Mouse (Mus musculus): Measurements from ENCODE around the gene Adora3. TPM values are rescaled to one million over a fixed set of nuclear protein-coding genes. Genes with fewer than 3 reads are reported as not detected.
A peak's percentile ranks its signal among the peaks of the same experiment; 100 is the strongest.

Adora3 gene
- 5.1 to 7.1 TPM in 2 of 3 replicates, not detected in the other for total RNA-seq (2017)

DNA sequence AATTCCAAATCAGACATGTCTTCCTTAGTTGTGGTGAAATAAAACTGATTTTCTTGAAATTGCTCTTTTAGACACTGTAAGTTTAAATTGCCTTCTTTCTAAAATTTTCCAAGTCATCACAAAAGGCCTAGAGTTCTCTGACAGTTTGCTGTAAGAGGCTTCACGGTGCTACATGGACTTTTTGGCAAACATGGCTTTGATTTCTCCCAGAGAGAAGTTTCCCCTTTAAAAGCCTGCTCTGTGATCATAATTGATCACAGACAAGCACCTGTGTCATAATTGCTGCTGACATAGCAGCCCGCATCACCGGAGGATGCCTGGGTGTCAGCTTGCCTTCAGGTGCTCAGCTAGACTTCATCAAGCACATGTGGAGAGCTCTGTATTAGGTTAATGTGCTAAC is at the start of gene Adora3, which contains the start of gene Tmigd3:
Gene Adora3 (plus strand): TSS at position 301 of the 400 bp plus-strand sequence.
Gene Tmigd3 (plus strand): TSS at position 346 of the 400 bp plus-strand sequence.
- no peak for ATAC-seq (replicated peaks; ENCODE audit: insufficient number of reproducible peaks, low FRiP score, low TSS enrichment, poor library complexity, severe bottlenecking)

DNA sequence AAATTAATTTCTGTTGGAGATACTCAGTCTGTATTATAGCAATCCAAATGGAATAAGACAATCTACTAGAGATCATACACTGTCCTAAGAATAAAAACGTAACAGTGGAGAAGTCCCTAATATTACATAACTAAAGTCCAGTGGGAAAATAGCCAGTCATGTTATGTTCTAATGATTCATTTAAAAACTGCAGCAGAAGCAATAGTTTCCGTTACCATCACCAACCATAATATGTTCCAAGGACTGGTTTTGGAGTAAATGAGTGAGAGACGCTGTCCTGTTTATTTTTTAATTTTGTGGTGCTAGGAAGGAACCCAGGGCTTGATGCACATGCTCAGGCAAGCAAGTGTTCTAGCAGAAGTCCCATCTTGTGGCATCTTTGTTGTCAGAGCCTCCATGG is 49.2 kb upstream of the Adora3 start:
- ATAC-seq (replicated peaks; ENCODE audit: insufficient number of reproducible peaks, low FRiP score, low TSS enrichment, poor library complexity, severe bottlenecking), result no peak

DNA sequence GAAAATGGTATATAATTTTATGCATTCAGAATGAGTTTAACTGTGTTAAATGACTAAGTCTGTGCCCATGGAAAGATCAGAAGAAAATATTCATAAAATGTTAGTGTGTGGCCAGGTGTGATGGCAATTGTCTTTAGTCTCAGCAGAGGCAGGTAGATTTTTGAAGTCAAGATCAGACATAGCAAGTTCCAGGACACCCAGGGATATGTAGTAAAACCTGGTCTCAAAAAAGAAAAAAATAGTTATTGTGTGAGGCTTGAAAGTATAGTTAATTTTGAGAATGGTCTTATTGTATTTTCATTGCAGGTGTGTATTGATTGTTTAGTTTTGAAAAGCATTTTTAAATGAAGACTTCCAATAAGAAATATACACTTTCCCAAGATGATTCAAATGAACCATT is 47.0 kb upstream of the Adora3 start:
- no peak for ATAC-seq (replicated peaks; ENCODE audit: insufficient number of reproducible peaks, low FRiP score, low TSS enrichment, poor library complexity, severe bottlenecking)

DNA sequence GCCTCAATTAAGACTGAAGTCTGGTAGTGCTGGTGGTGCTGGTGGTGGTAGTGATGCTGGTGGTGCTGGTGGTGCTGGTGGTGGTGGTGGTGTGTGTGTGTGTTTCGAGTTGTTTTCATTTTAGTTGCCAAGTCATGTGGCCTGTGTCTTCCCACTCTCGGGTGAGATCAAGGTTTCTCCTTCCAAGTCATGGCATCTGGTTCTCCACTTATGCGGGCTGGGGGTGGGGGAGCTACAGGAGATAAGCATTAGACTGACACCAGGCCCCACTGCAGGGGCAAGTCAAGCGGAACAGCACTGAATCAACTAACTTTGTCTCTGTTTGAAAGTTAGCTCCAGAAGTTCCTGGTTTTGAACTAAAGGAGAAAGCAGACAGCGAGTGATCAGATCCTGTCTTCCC is 46.6 kb upstream of the Adora3 start:
- ATAC-seq (replicated peaks; ENCODE audit: insufficient number of reproducible peaks, low FRiP score, low TSS enrichment, poor library complexity, severe bottlenecking), result no peak

DNA sequence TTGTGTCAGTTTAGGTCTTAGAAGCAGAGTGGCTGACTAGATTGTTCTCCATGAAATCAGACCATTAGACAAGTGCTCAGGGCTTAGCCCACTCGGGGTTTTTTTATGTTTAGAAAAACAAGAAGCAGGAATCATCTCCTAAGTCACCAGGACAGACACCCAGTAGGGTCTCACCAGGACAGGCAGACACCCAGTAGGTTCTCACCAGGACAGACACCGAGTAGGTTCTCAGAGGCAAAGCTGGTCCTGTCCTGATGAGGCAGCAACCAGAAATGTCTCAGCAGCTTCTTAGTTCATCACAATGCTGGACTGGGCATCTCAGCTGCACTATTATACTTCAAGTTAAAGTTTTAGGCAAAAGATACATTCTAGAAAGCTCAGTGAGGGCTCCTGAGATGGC is 46.0 kb upstream of the Adora3 start:
- ATAC-seq (replicated peaks; ENCODE audit: insufficient number of reproducible peaks, low FRiP score, low TSS enrichment, poor library complexity, severe bottlenecking), result no peak

DNA sequence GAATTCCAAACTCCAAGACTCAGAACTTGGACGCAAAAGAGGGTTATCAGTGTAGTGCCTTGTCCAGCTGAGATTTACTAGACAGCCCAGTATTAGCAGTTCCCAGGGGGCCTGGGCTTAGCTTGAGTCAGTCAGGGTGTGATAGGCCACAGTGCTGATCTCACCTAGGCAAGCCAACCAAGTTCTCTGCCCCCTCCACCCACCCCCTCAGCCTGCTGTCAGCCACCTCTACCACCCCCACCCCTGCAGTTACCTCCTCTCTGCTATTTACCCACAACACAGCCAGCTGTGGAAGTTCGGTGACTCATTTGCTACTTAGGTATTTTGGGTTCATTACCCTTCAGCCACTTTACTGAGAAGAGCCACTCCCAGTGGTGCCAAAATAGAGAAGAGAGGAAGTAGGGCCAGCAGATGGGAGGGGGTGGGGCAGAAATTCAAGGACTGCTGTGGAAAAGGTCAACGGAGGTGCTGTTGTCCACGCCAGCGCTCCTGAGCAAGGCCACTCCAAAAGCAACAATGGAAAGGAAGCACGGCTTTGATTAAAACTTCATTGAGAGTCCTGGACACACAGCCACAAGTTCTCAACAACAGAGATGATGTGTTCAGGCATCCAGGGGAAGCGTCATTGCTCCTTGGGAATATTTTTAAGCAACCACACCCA is 45.0 kb upstream of the Adora3 start:
- ATAC-seq (replicated peaks; ENCODE audit: insufficient number of reproducible peaks, low FRiP score, low TSS enrichment, poor library complexity, severe bottlenecking), result peak; percentile 98

DNA sequence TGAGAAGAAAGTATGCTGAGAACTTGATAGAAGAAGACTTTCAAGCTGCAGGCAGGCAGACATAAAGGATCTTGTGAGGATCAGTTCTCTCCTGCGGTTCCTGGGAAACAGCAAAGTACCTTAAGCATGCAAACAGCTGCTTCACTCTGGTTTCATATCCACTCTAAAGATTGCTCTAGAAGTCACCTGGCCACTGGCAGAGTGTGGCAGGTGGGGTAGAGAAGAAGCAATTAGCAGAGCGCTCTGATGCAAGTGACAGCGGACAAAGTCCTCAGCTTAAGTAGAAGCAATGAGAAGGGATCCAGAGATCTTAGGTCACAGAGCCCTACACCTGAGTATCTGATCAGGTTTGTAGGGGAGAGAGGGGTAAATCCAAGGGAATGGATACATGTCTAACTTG is 39.1 kb upstream of the Adora3 start:
- ATAC-seq (replicated peaks; ENCODE audit: insufficient number of reproducible peaks, low FRiP score, low TSS enrichment, poor library complexity, severe bottlenecking), result no peak

DNA sequence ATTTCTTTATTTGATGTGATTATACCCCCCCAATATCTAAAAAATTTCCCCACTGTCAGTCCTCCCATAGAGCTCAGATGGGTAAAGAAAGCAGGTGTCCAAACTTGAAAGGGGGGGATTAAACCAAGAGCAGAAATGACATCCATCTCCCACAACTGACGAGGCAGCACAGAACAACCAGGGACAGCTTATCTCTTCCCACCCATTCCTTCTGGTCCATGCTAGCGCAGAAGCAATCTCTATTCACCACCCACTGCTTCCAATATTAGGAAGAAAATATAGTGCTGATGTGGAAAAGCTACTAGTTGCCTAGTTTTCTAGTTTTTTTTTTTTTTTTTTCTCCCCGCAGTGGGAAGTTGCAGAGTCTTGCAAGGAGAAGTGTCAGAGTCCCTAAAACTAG is 34.8 kb upstream of the Adora3 start:
- no peak for ATAC-seq (replicated peaks; ENCODE audit: insufficient number of reproducible peaks, low FRiP score, low TSS enrichment, poor library complexity, severe bottlenecking)

DNA sequence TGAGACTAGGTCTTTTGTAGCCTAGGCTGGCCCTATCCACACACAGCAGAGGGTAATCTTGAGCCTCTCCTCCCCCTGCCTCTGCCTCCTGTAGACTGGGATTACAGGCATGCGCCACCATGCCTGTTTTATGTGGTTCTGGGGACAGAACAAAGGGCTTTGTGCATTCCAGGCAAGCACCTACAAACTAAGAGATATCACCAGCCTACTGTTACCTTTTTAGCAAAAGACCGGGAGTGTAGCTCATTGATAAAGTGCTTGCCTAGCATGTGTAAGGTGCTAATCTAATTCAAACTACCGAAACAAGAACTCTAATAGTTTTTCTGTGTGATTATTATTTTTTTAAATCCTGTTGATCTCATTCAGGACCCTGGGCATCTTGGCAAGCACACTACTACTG is 33.8 kb upstream of the Adora3 start:
- ATAC-seq (replicated peaks; ENCODE audit: insufficient number of reproducible peaks, low FRiP score, low TSS enrichment, poor library complexity, severe bottlenecking), result no peak

DNA sequence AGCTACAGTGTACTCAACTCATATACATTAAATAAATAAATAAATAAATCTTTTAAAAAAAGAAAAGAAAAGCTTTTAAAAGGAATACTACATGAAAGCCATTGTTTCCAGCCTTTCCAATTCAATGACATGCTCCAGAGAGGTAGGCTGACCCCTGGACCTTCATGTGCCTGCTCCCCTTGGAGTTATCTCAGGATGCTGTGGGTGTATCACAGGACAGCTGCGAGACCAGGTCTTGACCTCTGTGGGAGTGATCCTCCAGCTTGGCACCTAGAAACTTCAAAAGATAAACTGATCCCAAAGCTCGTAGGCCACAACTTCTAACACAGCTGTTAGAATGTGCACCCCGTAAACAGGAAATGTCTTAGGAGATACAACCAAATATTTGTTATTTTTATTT is 32.0 kb upstream of the Adora3 start:
- no peak for ATAC-seq (replicated peaks; ENCODE audit: insufficient number of reproducible peaks, low FRiP score, low TSS enrichment, poor library complexity, severe bottlenecking)

DNA sequence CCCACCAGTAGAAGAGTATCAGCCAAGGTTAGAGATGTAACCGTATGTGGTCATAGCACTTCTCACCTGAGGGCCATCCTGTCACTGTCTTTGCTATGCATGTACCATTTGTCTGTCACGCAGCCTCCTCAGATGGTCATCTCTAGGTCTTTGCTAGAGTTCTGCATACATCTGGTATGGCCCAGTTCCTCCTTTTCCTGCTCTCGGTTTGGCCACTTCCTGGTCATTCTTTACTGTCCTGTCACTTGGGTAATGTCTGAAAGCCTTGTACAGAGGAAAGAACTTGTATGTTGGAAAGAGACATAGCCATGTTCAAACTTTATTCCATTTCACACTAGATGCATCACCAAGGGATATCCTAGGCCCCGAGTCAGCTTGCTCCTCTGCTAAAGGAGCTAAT is 30.8 kb upstream of the Adora3 start:
- no peak; the same call in 1 of the 2 replicates for ATAC-seq (replicated peaks; ENCODE audit: insufficient number of reproducible peaks, low FRiP score, low TSS enrichment, poor library complexity, severe bottlenecking)

DNA sequence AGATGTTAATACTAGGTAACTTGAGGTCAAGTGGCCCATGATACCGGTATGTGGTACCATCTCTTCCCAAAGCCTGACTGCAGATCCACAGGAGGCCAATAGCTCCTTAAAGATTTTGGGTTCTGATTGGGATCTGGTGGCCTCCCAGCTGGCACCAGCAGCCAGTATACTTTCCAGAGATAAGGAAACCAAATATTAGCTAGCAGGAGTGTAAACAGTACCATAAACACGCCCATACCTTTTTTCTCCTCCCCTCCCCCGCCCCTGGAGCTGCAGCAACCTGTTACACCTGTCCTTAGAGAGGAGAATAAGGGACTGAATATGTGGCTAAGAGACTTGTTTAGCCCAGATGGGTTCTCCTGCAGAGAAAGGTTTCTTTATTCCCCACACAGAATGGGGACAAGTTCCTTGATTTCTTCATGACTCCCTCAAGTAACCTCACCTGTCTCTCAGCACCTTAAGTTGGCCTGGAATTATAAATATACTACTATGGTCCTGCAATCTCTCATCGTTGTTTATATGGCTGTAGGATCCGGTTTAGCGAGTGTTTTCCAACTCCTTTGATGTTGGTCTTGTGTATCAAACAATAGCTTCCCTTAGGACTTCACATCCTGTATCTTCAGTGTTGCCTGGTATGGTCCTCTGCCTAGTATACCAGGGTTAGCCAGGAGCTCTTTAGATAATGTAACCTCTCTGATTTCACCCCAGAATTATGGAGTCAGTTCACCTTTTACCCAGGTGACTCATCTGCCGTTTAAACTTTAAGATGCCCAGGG is 24.2 kb upstream of the Adora3 start:
- ATAC-seq (replicated peaks; ENCODE audit: insufficient number of reproducible peaks, low FRiP score, low TSS enrichment, poor library complexity, severe bottlenecking), result no peak

DNA sequence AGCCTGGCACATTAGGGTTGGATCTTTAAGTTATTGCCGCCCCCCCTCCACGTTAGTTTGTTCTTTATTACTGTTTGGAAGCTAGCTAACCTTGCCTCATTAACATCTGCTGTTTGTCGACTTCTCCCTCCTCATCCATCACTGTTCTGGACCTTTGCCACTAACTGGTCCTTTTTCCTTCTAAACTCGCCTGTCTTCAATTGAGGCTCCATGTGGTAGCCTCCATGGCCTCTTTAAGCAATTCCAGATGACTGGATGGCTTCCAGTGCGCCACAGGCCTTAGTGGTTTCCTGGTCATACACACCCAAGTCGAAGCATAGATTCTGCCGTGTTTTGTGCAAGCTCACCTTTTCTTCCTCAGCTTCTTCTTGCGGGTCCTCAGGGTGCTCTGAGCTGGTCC is 16.9 kb upstream of the Adora3 start:
- no peak for ATAC-seq (replicated peaks; ENCODE audit: insufficient number of reproducible peaks, low FRiP score, low TSS enrichment, poor library complexity, severe bottlenecking)

DNA sequence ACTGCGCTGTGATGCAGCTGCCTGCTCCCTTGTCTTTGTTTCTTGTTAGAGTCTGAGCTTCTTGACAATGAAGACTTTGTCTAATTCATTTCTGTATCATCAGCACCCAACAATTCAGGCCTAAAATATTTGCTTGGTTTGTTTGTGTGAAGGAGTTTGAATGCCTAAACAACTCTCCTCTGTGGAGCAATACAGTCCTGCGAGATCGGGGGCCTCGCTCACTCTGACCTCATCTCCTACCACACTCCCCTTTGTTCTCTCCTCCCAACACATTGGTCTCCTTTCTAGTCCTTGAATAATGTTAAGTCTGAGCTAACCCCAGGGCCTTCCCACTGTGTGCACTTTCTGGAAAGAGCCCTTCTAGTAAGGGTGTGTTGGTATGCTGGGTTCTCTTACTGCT is 15.9 kb upstream of the Adora3 start:
- no peak for ATAC-seq (replicated peaks; ENCODE audit: insufficient number of reproducible peaks, low FRiP score, low TSS enrichment, poor library complexity, severe bottlenecking)

DNA sequence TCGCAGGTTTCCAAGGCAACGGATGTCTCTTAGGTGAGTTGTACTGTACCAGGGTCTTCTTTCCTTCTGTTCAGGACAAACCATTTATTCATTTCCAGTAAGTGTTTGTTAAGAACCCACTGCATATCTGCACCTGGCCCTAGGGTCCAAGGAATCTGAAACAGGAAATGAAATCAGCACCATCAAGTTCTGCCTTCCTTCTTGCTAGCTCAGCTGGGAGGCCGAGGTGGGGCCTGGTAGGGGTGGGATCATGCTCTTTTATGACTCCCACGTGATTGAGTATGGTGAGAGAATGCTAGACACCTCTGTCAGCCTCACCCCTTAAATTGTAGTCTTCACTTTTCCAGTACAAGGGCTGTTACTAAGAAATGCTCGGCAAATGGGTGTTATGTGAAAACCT is 13.1 kb upstream of the Adora3 start:
- no peak for ATAC-seq (replicated peaks; ENCODE audit: insufficient number of reproducible peaks, low FRiP score, low TSS enrichment, poor library complexity, severe bottlenecking)

DNA sequence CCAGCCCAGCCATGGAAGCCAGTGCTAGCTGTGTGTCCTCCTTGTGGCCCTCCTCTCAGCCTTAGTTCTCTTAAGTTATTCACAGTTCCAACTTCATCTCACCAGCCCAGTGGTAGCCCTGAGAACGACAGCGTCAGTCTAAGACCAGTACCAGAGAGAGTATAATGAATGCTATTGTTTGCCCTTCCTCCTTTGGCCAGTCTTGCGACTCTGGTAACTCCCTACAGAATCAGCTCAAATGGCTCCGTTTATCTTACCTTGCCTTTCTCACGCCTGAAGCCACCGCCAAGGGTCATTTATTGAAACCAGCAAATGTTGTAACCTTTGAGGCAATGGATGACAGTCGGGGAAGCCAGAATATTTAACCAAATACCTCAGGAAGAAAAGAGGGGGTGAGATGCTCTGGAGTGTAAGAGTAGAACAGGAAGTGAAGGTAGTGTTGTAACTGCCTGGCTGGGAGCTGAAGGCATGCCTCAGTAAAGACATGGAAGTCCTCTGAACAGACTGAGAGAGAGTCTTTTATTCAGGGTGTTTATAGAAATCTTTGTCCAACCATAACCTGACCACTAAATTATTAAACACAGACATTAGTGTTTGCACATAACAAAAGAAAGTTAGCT is 8.8 kb upstream of the Adora3 start:
- peak; percentile 83 for ATAC-seq (replicated peaks; ENCODE audit: insufficient number of reproducible peaks, low FRiP score, low TSS enrichment, poor library complexity, severe bottlenecking)

DNA sequence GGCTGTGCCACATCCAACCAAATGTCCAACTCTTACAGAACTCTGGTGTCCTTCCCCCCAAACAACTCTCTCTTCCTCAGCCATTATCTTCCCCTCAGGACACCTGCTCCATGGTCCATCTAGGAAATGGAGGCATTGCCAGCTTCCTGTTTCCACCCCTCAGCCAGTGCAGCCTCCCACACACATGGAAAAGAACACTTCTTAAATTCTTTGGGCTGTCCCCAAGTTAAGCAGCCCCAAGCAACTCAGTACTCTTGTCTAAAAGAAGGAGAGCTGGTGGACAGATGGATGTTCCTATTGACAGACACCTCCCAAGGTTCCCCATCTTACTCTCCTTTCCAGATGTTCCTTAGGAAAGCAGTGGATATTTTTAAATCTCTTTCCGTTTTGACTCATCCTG is 6.5 kb upstream of the Adora3 start:
- ATAC-seq (replicated peaks; ENCODE audit: insufficient number of reproducible peaks, low FRiP score, low TSS enrichment, poor library complexity, severe bottlenecking), result no peak

DNA sequence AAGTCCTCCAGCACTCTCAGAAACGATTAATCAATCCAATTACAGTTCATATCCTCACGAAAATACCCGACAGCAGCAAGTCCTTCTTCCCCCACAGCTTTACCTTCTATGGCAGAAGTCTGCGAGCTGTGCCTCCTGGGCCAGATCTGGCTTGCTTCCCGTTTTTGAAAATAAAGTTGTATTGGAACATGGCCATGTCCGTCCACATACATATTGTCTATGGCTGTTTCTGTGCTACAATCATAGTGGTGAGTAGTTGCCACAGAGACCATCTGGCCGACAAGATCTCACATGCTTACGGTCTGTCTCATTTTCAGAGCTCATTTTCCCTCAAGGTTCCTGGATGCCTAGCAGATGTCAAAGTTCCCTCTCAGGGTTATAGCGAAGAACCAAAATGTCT is 5.5 kb upstream of the Adora3 start:
- ATAC-seq (replicated peaks; ENCODE audit: insufficient number of reproducible peaks, low FRiP score, low TSS enrichment, poor library complexity, severe bottlenecking), result no peak; the same call in 1 of the 2 replicates

DNA sequence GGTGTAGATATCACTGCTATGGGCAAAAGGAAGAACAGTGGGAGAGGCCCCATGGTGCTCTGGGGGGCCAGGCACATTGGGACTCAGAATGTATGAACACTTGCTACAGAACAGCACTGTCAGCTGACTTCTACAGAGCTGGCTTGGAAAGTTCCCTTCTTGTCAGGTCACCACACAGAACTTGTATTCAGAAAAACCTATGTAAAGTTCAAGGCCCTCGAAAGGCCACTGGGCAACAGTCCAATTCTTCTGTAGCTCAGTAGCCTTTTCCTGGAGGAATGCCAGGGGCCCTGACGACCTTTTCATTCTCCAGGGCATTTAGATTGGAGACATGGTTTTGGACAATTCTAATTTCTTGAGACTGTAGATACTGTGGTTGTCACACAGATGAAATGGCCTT is 2.5 kb upstream of the Adora3 start:
- ATAC-seq (replicated peaks; ENCODE audit: insufficient number of reproducible peaks, low FRiP score, low TSS enrichment, poor library complexity, severe bottlenecking), result no peak

DNA sequence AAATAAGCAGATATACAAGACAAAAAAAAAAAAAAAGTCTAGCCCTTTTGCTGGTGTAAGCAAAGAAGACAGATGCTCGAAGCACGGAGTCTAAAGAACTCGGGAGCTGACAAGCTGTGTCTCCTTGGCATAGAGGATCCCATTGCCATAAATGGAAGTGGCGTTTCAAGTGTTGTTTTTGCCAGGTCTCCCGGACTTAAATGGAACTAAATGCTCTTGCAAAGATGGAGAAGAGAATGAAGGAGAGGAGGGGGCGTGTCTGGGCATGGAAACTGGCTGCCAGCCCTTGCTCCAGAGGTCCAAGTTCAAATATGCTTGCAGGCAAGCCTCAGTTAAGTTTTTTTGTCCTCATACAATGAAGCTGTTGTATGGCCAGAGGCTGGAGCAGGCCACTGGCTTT is 1.4 kb downstream of the Adora3 start:
- no peak for ATAC-seq (replicated peaks; ENCODE audit: insufficient number of reproducible peaks, low FRiP score, low TSS enrichment, poor library complexity, severe bottlenecking)
